ENCODE assay signal across 14 mouse cellular contexts in genomic region chr4:133292405-133292804, GRCm38 (mm10). TPM values are rescaled to one million over a fixed set of nuclear protein-coding genes. Genes with fewer than 3 reads are reported as not detected.
A peak's percentile ranks its signal among the peaks of the same experiment; 100 is the strongest.
DNase-seq lines count a peak whose midpoint lies in the region; ATAC-seq lines count a peak whose summit lies in the region.
"Had no signal": no experiment of that assay in that cellular context is flagged by ENCODE, and none has a peak within 500 bp of the region (broad histone marks: within the 10 kb centered on the region; RNA-seq: fewer than 3 reads in every experiment).

No protein-coding gene starts in this region.

- H3K4me3 ChIP-seq in kidney, embryonic 15.5 days (replicated peaks), result no peak overlapping the region
- H3K4me3 ChIP-seq in embryonic facial prominence, embryonic 10.5 days, result no peak overlapping the region
- no peak overlapping the region for H3K4me3 ChIP-seq in limb, embryonic 13.5 days

- 75% methylated on average over 4 of the region's 4 CpGs for WGBS in kidney, embryonic 15.5 days
- 65% methylated on average over 4 of the region's 4 CpGs for WGBS in embryonic facial prominence, embryonic 10.5 days
- WGBS in limb, embryonic 13.5 days, result 70% methylated on average over 4 of the region's 4 CpGs

- H3K27ac ChIP-seq in kidney, embryonic 15.5 days, result peak overlapping the region; percentile 91
- peak overlapping the region; percentile 82 for H3K27ac ChIP-seq in embryonic facial prominence, embryonic 10.5 days (replicated peaks)
- peak overlapping the region; percentile 33; the same call in 1 of the 2 replicates for H3K27ac ChIP-seq in limb, embryonic 13.5 days

- H3K9ac ChIP-seq in kidney, embryonic 15.5 days, result no peak overlapping the region
- peak overlapping the region; percentile 50 for H3K9ac ChIP-seq in limb, embryonic 13.5 days

- peaks cover 29% of the 10 kb centered on the region for H3K4me1 ChIP-seq in kidney, embryonic 15.5 days
- peaks cover 28% of the 10 kb centered on the region for H3K4me1 ChIP-seq in embryonic facial prominence, embryonic 10.5 days
- H3K4me1 ChIP-seq in limb, embryonic 13.5 days, result peaks cover 25% of the 10 kb centered on the region

- peak; percentile 21 for DNase-seq in embryo, embryonic 10.5 days (ENCODE audit: low spot score)
- DNase-seq in embryo, embryonic 9.5 days (ENCODE audit: extremely low spot score), result no peak
- no peak for DNase-seq in kidney, postnatal 14 days
- DNase-seq in embryonic facial prominence, embryonic 10.5 days (ENCODE audit: low spot score), result no peak
- DNase-seq in adrenal gland, adult 2 months, result no peak
- no peak for DNase-seq in adrenal gland, postnatal 36 days
- DNase-seq: adrenal gland, adult 8-10 months; heart, adult 18-20 months; heart, postnatal 36 days; kidney, adult 9 months had no signal

- peaks cover 21% of the 10 kb centered on the region for H3K36me3 ChIP-seq in kidney, embryonic 15.5 days
- H3K36me3 ChIP-seq in embryonic facial prominence, embryonic 10.5 days (replicated peaks), result peaks cover 46% of the 10 kb centered on the region
- H3K36me3 ChIP-seq in limb, embryonic 13.5 days, result peaks cover 48% of the 10 kb centered on the region

- ATAC-seq in kidney, embryonic 15.5 days (replicated peaks; ENCODE audit: low FRiP score), result no peak; the same call in 1 of the 2 replicates
- no peak for ATAC-seq in limb, embryonic 13.5 days (ENCODE audit: low FRiP score, low read depth)
- ATAC-seq: lung, postnatal 0 days had no signal

- H3K27me3 ChIP-seq in kidney, embryonic 15.5 days, result 0 out of 2 replicates have a peak, but pooled peaks cover 3% of the 10 kb centered on the region
- peaks cover 12% of the 10 kb centered on the region for H3K27me3 ChIP-seq in embryonic facial prominence, embryonic 10.5 days (replicated peaks; ENCODE audit: low read depth, poor library complexity, severe bottlenecking)
- H3K27me3 ChIP-seq in limb, embryonic 13.5 days, result no peaks in the 10 kb centered on the region

- H3K4me2 ChIP-seq in kidney, embryonic 15.5 days, result no peak overlapping the region; the same call in 1 of the 2 replicates
- no peak overlapping the region for H3K4me2 ChIP-seq in limb, embryonic 13.5 days (replicated peaks)
- H3K4me2 ChIP-seq: liver, embryonic 11.5 days had no signal

- H3K9me3 ChIP-seq in kidney, embryonic 15.5 days (replicated peaks), result no peaks in the 10 kb centered on the region
- no peaks in the 10 kb centered on the region for H3K9me3 ChIP-seq in embryonic facial prominence, embryonic 10.5 days
- no peaks in the 10 kb centered on the region for H3K9me3 ChIP-seq in limb, embryonic 13.5 days

RNA-seq across cellular contexts. Expression of gene Tmem222, which starts 14.8 kb away (rescaled TPM):
- polyA plus RNA-seq in kidney, embryonic 15.5 days (2015; fragmentation: Nextera tagmentation; extraction: Ambion mirVana), result 77.3 and 85.7 TPM in 2 replicates
- 81.4 and 86.7 TPM in 2 replicates for polyA plus RNA-seq in embryonic facial prominence, embryonic 10.5 days (2016; fragmentation: Nextera tagmentation; extraction: Ambion mirVana)
- 84.0 and 86.8 TPM in 2 replicates for polyA plus RNA-seq in limb, embryonic 13.5 days (2015; fragmentation: Nextera tagmentation; extraction: Ambion mirVana)
- total RNA-seq in adrenal gland, adult 2 months (2021), result 10 to 100 TPM; 59.7 to 78.2 TPM
- polyA plus RNA-seq in adrenal gland, adult 2 months (2012; rRNA removed), result 123 and 125 TPM in 2 replicates
- 10 to 100 TPM; 64.0 to 74.4 TPM for total RNA-seq in adrenal gland, postnatal 36 days (2021)

RNA-seq across cellular contexts. Expression of gene Sytl1, which starts 29.5 kb away (rescaled TPM):
- 0.96 and 1.8 TPM in 2 replicates for polyA plus RNA-seq in kidney, embryonic 15.5 days (2015; fragmentation: Nextera tagmentation; extraction: Ambion mirVana)
- 1.3 and 1.6 TPM in 2 replicates for polyA plus RNA-seq in embryonic facial prominence, embryonic 10.5 days (2016; fragmentation: Nextera tagmentation; extraction: Ambion mirVana)
- 5.5 and 5.6 TPM in 2 replicates for polyA plus RNA-seq in limb, embryonic 13.5 days (2015; fragmentation: Nextera tagmentation; extraction: Ambion mirVana)
- total RNA-seq in adrenal gland, adult 2 months (2021), result 1 to 10 TPM; 1.4 to 1.9 TPM
- 2.2 and 2.8 TPM in 2 replicates for polyA plus RNA-seq in adrenal gland, adult 2 months (2012; rRNA removed)
- 1 to 10 TPM; 1.4 to 1.5 TPM for total RNA-seq in adrenal gland, postnatal 36 days (2021)

RNA-seq across cellular contexts. Expression of gene Map3k6, which starts 51.8 kb away (rescaled TPM):
- 4.0 and 4.3 TPM in 2 replicates for polyA plus RNA-seq in kidney, embryonic 15.5 days (2015; fragmentation: Nextera tagmentation; extraction: Ambion mirVana)
- polyA plus RNA-seq in embryonic facial prominence, embryonic 10.5 days (2016; fragmentation: Nextera tagmentation; extraction: Ambion mirVana), result 1.7 and 1.8 TPM in 2 replicates
- polyA plus RNA-seq in limb, embryonic 13.5 days (2015; fragmentation: Nextera tagmentation; extraction: Ambion mirVana), result 2.4 and 2.6 TPM in 2 replicates
- total RNA-seq in adrenal gland, adult 2 months (2021), result 10 to 100 TPM; 22.4 to 22.9 TPM
- 17.5 and 17.6 TPM in 2 replicates for polyA plus RNA-seq in adrenal gland, adult 2 months (2012; rRNA removed)
- 10 to 100 TPM; 15.9 to 38.8 TPM for total RNA-seq in adrenal gland, postnatal 36 days (2021)

Comparison
In these comparisons a context has a peak if more than half of its experiments do, and no peak if none do; other contexts are left out.
1. H3K27ac ChIP-seq: peak in every context shown above with its lines; median percentile 91 in kidney, embryonic 15.5 days; 82 in embryonic facial prominence, embryonic 10.5 days; 33 in limb, embryonic 13.5 days.